Mouse (Mus musculus): ENCODE measurements around the gene Etl4. TPM values are rescaled to one million over a fixed set of nuclear protein-coding genes. Genes with fewer than 3 reads are reported as not detected.

The Etl4 gene
- total RNA-seq, 2 experiments from 2014 or later = 68.7 to 98.4 TPM

- no peak for DNase-seq (ENCODE audit: low spot score in 2 of 2)
Observed at GRCm38 (mm10) chr2:20435530-20435929, 526.0 kb downstream of the Etl4 start.

- no peak for DNase-seq (ENCODE audit: low spot score in 2 of 2)
Observed at GRCm38 (mm10) chr2:20442731-20443130, 533.2 kb downstream of the Etl4 start.

- no peak for DNase-seq (ENCODE audit: low spot score in 2 of 2)
Observed at GRCm38 (mm10) chr2:20443671-20444440, 534.3 kb downstream of the Etl4 start.

DNA sequence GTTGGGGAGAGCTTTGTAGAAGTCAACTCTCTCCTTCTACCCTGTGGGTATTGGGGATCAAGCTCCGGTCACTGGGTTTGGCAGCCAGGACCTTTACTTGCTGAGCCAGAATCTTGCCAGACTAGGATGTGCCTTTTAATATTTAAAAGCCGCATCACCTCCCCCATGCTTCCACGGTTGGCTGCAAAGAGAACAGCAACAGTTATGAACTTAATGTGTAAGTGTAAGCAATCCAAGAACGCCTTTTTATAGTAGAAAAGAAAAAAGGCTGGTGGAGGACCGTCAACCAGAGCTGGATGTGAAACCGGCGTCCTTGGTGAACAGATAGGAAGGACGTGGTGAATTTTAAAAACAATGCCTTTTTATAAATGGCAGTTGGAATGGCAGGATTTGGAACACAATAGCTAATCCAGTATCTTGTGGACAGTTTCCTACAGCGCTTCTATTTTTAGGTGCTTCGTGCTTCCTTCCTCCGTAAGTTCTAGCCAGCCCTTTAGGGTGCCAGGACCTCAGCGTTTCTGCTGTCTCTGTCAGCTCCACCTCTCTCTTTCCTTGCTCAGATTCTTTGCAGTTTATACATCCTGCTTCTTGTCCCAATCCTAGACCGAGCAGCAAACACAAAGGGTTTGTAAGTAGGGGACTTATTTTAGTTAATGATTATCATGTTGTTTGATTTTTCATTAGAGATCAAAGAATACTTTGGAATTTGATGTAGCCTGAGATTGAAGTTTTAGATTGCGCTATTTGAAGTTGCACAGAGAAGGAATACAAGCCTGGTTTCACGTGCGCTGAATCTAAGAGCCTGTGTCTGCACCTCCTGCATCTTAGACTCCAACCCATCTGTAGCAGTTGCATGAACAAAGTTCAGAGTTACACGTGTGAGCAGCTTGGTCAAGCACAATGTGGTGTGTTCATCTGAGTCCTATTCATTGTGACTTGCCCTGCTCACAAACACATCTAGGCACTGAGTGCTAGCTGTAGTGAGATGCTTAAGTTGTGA, 535.9 kb downstream of the Etl4 start:
- no peak for DNase-seq (ENCODE audit: low spot score in 2 of 2)

GRCm38 (mm10) chr2:20446180-20446579, 536.6 kb downstream of the Etl4 start:
- no peak for DNase-seq (ENCODE audit: low spot score in 2 of 2)

DNA sequence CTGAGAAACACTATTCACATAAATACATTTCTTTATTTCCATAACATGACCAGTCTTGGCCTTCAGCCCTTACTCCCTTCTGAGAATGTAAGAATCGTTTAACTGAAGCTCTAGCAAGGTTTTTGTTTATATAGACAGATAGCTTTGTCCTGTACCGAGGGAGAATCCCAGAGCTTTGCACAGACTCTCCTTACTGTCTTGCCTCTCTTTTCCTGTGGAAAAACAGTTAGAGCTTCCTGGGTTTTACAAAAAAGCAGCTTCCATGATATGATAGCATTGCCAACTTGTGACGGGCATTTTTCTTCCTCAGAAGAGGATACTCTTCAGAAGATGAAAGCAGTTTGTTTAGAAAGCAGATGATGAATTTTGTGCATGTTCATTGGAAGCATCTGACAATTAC, 541.4 kb downstream of the Etl4 start:
- DNase-seq (ENCODE audit: low spot score in 2 of 2) = no peak

GRCm38 (mm10) chr2:20453506-20454206, 544.1 kb downstream of the Etl4 start:
- DNase-seq (ENCODE audit: low spot score in 2 of 2) = no peak

DNA sequence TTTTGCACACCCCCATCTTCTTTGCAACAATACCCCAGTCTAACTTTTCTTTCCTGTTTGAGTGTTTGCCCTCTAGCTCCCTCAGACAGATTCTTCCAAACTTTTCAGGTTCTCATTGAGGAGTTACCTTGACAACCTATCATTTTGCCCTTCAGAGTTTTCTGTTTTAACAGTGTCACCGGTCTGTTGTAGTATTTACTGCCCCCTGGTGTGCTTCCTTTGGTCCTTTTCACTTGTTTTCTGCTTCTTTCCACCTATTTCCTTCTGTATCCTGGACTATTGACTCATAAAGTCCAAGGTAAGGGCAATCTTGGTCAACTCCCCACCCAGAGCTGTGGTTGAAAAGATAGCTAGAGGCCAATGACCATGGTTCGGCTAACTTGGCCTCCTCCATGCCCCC, 569.6 kb downstream of the Etl4 start:
- no peak for DNase-seq (ENCODE audit: low spot score in 2 of 2)

DNA sequence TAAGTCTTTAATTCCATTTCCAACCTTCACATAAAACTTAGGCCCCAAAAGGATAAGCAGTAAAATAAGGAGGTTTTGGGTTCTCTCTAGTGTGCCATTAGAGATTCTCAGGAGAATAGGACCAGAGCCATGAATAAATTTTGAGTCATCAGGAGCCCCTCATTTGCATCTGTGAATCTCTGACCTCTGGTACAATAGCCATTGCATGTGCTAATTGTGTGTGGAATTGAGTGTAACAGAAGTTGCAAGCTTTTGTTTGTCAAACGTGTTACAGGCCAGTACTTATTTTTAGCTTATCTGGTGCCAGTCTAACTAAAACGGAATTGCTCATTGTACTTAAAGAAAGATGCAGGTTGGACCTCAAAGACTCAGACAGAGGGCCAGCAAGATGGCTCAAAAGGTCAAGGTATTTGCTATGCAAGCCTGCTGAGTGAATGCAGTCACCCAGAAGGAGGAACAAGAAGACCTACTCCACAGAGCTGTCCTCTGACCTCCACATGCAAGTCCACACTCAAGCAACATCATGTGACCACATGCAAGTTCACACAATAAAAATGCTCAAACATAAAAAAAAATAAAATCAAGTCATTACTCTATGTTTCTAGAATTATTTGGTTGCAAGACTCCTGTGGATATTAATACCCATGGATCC, 576.7 kb downstream of the Etl4 start:
- no peak for DNase-seq (ENCODE audit: low spot score in 2 of 2)

GRCm38 (mm10) chr2:20489090-20489489, 579.5 kb downstream of the Etl4 start:
- no peak for DNase-seq (ENCODE audit: low spot score in 2 of 2)

DNA sequence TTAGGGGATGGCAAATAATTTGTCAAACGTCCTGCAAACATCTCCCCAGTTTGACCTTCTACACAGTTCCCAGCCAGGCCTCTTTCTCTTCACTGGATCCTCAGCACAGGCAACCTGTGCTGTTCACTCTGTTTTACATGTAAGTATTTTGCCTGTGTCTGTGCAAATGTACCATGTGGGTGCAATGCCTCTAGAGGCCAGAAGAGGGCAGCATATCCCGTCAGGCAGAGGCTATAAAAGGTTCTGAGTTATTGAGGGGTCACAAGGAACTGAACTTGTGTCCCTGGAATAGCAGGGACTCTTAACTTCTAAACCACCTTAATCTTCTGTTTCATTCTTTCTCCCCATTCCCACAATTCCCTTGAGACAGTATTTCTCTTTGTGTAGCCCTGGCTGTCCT, 582.5 kb downstream of the Etl4 start:
- no peak for DNase-seq (ENCODE audit: low spot score in 2 of 2)

DNA sequence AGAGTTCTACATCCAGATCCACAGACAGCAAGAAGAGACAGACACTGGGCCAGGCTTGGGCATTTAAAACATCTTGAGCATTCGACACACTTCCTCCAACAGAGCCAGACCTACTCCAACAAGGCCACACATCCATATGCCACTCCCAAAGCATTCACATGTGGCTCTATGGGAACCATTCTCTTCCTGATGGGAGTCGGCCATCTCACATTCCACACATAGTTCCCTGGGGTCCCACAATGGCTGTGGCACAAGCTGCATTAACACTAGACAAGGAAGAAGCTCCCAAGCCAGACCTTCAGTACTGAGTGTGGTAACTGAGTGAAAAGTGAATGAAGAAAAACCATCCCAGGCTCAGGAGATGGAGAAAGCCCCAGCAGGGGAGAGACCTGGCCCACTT, 584.2 kb downstream of the Etl4 start:
- no peak for DNase-seq (ENCODE audit: low spot score in 2 of 2)

DNA sequence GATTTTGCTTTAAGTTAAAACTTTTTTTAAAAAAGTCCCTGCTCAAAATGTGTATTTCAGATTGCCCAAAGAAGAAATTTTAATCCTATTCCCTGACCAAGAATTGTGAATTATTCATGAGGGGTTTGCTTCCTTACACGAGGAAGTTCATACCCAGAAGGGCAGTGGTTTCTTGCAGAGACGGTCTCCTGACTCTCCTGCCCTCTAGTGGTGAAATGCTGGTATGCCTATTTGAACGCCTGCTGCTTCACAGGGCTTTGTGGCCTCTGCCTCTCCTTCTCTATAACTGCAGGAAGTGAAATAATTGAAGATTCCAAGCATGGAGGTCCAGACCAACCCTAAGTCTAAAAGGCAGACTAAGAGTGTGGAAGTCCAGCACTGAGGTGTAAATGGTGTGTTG, 585.1 kb downstream of the Etl4 start:
- peak in 1 of 2 experiments; percentile 21 for DNase-seq (ENCODE audit: low spot score in 2 of 2)

DNA sequence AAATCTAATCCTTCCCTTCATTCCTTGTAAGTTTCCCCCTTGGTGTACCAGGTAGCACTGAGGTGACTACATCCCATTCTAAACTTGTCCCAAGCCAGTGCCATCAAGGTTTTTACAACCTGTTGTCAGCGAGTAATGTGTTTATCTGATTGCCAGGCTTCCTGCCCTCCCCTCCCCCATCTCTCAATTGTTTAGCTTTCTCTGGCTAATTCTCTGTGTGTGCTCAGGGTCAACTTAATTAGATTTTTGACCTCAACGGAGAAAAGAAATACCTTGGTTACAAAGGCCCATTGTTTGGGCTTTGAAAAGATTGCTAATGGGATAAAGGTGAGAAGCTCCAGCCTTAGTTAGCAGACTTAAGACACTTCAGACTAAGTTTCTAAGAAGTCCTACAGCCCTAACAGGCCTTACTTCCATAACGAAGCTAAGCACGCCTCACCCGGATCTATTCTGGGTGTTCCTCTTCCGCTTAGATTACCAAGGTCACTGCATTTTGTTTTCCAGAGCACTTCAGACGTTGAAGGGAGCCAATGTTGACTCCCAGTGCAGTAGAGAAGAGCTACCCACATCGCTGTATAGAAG, 586.7 kb downstream of the Etl4 start:
- DNase-seq (ENCODE audit: low spot score in 2 of 2) = no peak

- no peak for DNase-seq (ENCODE audit: low spot score in 2 of 2)
Observed at GRCm38 (mm10) chr2:20507832-20508723, 598.5 kb downstream of the Etl4 start.

- DNase-seq (ENCODE audit: low spot score in 2 of 2) = no peak
Observed at GRCm38 (mm10) chr2:20508724-20509052, 599.1 kb downstream of the Etl4 start.

- no peak for DNase-seq (ENCODE audit: low spot score in 2 of 2)
Observed at GRCm38 (mm10) chr2:20510061-20510460, 600.5 kb downstream of the Etl4 start.

DNA sequence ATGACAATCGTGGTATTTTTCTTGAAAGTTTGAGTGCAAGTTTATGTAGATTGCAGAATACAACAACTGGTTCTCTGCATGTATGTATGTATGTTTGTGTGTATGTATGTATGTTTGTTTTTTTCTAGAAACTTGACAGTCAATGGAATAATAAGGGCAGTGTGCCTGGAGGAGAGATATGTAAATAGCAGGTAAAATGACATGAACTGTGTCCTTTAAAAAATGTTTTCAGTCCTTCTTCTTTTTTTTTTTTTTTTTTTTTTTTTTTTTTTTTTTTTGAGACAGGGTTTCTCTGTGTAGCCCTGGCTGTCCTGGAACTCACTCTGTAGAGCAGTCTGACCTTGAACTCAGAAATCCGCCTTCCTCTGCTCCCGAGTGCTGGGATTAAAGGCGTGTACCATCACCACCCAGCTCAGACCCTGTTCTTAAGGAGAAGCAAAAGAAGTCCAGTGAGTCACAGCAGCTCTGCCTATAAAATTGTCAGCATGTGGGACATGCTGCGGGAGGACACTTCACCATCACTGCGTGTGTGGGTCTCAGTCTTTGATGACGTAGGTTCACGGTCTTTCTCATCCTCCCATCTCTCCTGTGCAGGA, 606.8 kb downstream of the Etl4 start:
- no peak for DNase-seq (ENCODE audit: low spot score in 2 of 2)

DNA sequence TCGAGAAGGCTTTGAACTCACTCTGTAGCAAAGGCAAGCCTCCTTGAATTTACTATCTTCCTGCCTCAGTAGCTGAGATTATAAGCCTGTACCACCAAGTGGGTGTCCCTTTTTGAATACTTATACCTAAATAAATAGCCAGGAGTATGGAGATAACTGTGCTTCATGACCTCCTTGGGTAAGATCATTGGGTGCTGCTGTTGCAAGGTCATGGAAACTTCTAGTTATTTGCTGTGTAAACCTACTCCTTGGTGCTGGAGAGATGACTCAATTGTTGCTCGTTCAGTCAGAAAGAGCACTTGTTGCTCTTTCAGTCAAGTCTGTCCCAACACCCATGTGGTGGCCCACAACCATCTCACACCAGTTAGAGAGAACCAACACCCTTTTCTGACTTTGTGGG, 608.3 kb downstream of the Etl4 start:
- no peak for DNase-seq (ENCODE audit: low spot score in 2 of 2)
